Mouse (Mus musculus) natural killer cell, adult 2 months (primary cell): ENCODE data around the gene Ptpn14.

ENCODE experiments used
- DNase-seq, 2 experiments: peaks; one replicate each; pipeline ENCODE4 v3.0.0; 2022; ENCODE audit warnings: low spot score in 2 of 2

The Ptpn14 gene

GRCm38 (mm10) chr1:189867034-189867433 lies 139.0 kb downstream of the Ptpn14 start:
- DNase-seq, result peak; percentile 13 to 15

- no peak for DNase-seq
These were observed 139.4 kb downstream of the Ptpn14 start for GRCm38 (mm10) chr1:189867497-189867896.

GRCm38 (mm10) chr1:189868036-189868435 lies 140.0 kb downstream of the Ptpn14 start:
- DNase-seq, result peak in 1 of 2 experiments; percentile 8

GRCm38 (mm10) chr1:189869651-189870270 lies 141.7 kb downstream of the Ptpn14 start:
- no peak for DNase-seq

- no peak for DNase-seq
These were observed 142.5 kb downstream of the Ptpn14 start for GRCm38 (mm10) chr1:189870539-189870938.

- DNase-seq, result no peak
These were observed 143.6 kb downstream of the Ptpn14 start for GRCm38 (mm10) chr1:189871625-189872024.

- no peak for DNase-seq
These were observed 144.0 kb downstream of the Ptpn14 start for GRCm38 (mm10) chr1:189872050-189872449.

GRCm38 (mm10) chr1:189873591-189873990 lies 145.5 kb downstream of the Ptpn14 start:
- no peak for DNase-seq

GRCm38 (mm10) chr1:189875439-189875861 lies 147.4 kb downstream of the Ptpn14 start:
- no peak for DNase-seq

GRCm38 (mm10) chr1:189876162-189876561 lies 148.1 kb downstream of the Ptpn14 start:
- no peak for DNase-seq

- no peak for DNase-seq
These were observed 151.1 kb downstream of the Ptpn14 start for GRCm38 (mm10) chr1:189879212-189879611.

- DNase-seq, result no peak
These were observed 151.9 kb downstream of the Ptpn14 start for GRCm38 (mm10) chr1:189879965-189880364.

- DNase-seq, result no peak
These were observed 152.7 kb downstream of the Ptpn14 start for GRCm38 (mm10) chr1:189880745-189881144.

- DNase-seq, result peak in 1 of 2 experiments; percentile 21
These were observed 154.8 kb downstream of the Ptpn14 start for GRCm38 (mm10) chr1:189882886-189883285.

- no peak for DNase-seq
These were observed 155.6 kb downstream of the Ptpn14 start for GRCm38 (mm10) chr1:189883531-189884170.

GRCm38 (mm10) chr1:189884951-189885350 lies 156.9 kb downstream of the Ptpn14 start:
- DNase-seq, result no peak

GRCm38 (mm10) chr1:189885975-189886374 lies 157.9 kb downstream of the Ptpn14 start:
- no peak for DNase-seq

- peak in 1 of 2 experiments; percentile 20 for DNase-seq
These were observed 159.4 kb downstream of the Ptpn14 start for GRCm38 (mm10) chr1:189887518-189887917.

- DNase-seq, result no peak
These were observed 160.7 kb downstream of the Ptpn14 start for GRCm38 (mm10) chr1:189888749-189889148.

GRCm38 (mm10) chr1:189894191-189894590 lies 166.1 kb downstream of the Ptpn14 start:
- no peak for DNase-seq

GRCm38 (mm10) chr1:189897861-189898260 lies 169.8 kb downstream of the Ptpn14 start:
- no peak for DNase-seq

GRCm38 (mm10) chr1:189898708-189899107 lies 170.6 kb downstream of the Ptpn14 start:
- no peak for DNase-seq

- DNase-seq, result no peak
These were observed 171.5 kb downstream of the Ptpn14 start for GRCm38 (mm10) chr1:189899526-189899925.
